Mouse (Mus musculus) C2C12 (cell line): ENCODE data around the gene Bcas3.

ENCODE experiments used
- CTCF ChIP-seq: IDR thresholded peaks from one replicate; pipeline ENCODE4 v1.5.1; 2011; ENCODE audit not compliant: control insufficient read depth, insufficient read depth, insufficient read length
- FOSL1 ChIP-seq: IDR thresholded peaks from one replicate; pipeline ENCODE4 v1.8.0; 2011; ENCODE audit warnings: mild to moderate bottlenecking, low read length; ENCODE audit not compliant: poor library complexity, insufficient read depth, severe bottlenecking
- USF1 ChIP-seq: IDR thresholded peaks from one replicate; pipeline ENCODE4 v1.6.1; 2011; ENCODE audit warnings: low read depth, mild to moderate bottlenecking, control low read depth, moderate library complexity

DNA sequence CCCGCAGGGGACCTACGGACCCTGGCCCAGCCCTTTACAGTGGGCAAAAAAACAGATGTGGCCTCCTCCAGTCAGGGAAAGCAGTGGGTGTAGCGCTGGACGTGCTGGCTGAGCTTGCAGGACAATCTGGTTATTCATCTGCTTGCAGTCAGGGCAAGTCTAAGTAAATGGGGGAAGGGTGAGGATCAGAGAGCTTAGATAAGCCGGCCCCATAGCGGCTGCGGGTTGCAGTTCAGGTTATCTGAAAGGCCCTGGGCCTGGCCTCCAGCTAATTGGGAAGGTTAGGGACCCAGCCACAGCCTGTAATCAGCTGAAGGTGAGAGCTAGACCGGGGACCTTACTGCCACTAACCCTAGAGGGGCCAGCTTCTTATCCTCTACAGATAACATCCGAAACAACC, 474.4 kb downstream of the Bcas3 start:
- no peak for TF ChIP-seq FOSL1
- no peak for TF ChIP-seq CTCF
- no peak for TF ChIP-seq USF1
